Mouse (Mus musculus) cortical plate, adult 2 months (tissue): ENCODE measurements around the gene Gm37240. TPM values are rescaled to one million over a fixed set of nuclear protein-coding genes. Genes with fewer than 3 reads are reported as not detected.

ENCODE experiments used
- H3K27ac ChIP-seq: fragments of 200-500 bp; 2 replicates; pipeline ENCODE4 v1.5.1; 2012; ENCODE audit warnings: low read length, control low read depth, inconsistent platforms; ENCODE audit not compliant: insufficient read depth
- H3K4me1 ChIP-seq: fragments of 200-500 bp; 2 replicates; pipeline ENCODE4 v1.6.1; 2011; ENCODE audit warnings: low read length; ENCODE audit not compliant: control insufficient read depth, insufficient read depth
- H3K4me3 ChIP-seq: fragments of 200-500 bp; 2 replicates; pipeline ENCODE4 v1.5.1; 2011; ENCODE audit warnings: mild to moderate bottlenecking, low read length, control low read depth; ENCODE audit not compliant: insufficient read depth
- CTCF ChIP-seq: fragments of 200-500 bp; IDR thresholded peaks from 2 replicates; pipeline ENCODE4 v1.5.1; 2011; ENCODE audit warnings: mild to moderate bottlenecking, control low read depth, low read length; ENCODE audit not compliant: insufficient read depth; ENCODE audit errors: extremely low read depth
- POLR2A ChIP-seq: fragments of 200-500 bp; IDR thresholded peaks from 2 replicates; pipeline ENCODE4 v1.6.1; 2011; ENCODE audit warnings: mild to moderate bottlenecking, low read length, control low read depth; ENCODE audit not compliant: insufficient read depth; ENCODE audit errors: extremely low read depth
- polyA plus RNA-seq: library from polyadenylated mRNA; depleted of rRNA; stranded (reverse); fragments of >200 nt; gene quantifications from 2 replicates; pipeline ENCODE4 v1.2.3, GENCODE M21; 2012

Gene Gm37240
- polyA plus RNA-seq, 1 experiment = 0.81 TPM

GRCm38 (mm10) chr3:85309168-85309567 lies 578.1 kb downstream of the Gm37240 start:
- H3K27ac ChIP-seq = peak overlapping the region; percentile 30

GRCm38 (mm10) chr3:85308706-85309105 lies 578.6 kb downstream of the Gm37240 start:
- TF ChIP-seq CTCF = no peak
- no peak for TF ChIP-seq POLR2A
- Histone ChIP-seq H3K27ac (peak overlapping the region; percentile 30), H3K4me3 (no peak overlapping the region), H3K4me1 (peaks cover 9% of the 10 kb centered on the region; the same call in 1 of the 2 replicates)

More at GRCm38 (mm10) chr3:85309168-85309567, 578.1 kb downstream of the Gm37240 start:
- TF ChIP-seq CTCF (no peak), POLR2A (no peak)
- no peak overlapping the region for H3K4me3 ChIP-seq
- H3K4me1 ChIP-seq = peaks cover 10% of the 10 kb centered on the region

GRCm38 (mm10) chr3:85301851-85302250 lies 585.5 kb downstream of the Gm37240 start:
- no peak overlapping the region for H3K27ac ChIP-seq
- no peaks in the 10 kb centered on the region for H3K4me1 ChIP-seq
- H3K4me3 ChIP-seq = no peak overlapping the region
- no peak for TF ChIP-seq POLR2A
- TF ChIP-seq CTCF = no peak

- Histone ChIP-seq H3K27ac (no peak overlapping the region), H3K4me1 (no peaks in the 10 kb centered on the region), H3K4me3 (no peak overlapping the region)
- TF ChIP-seq POLR2A = no peak
- TF ChIP-seq CTCF = no peak
Measured at GRCm38 (mm10) chr3:85301336-85301735, 586.0 kb downstream of the Gm37240 start.

GRCm38 (mm10) chr3:85299649-85300550 lies 587.4 kb downstream of the Gm37240 start:
- peaks cover 2% of the 10 kb centered on the region; the same call in 1 of the 2 replicates for H3K4me1 ChIP-seq
- H3K4me3 ChIP-seq = no peak overlapping the region
- no peak overlapping the region for H3K27ac ChIP-seq
- TF ChIP-seq POLR2A (no peak), CTCF (no peak)

- Histone ChIP-seq H3K4me3 (no peak overlapping the region), H3K4me1 (peaks cover 3% of the 10 kb centered on the region; the same call in 1 of the 2 replicates), H3K27ac (no peak overlapping the region)
- no peak for TF ChIP-seq CTCF
- peak; percentile 44; the same call in 1 of the 2 replicates for TF ChIP-seq POLR2A
Measured at GRCm38 (mm10) chr3:85295229-85295628, 592.1 kb downstream of the Gm37240 start.

GRCm38 (mm10) chr3:85287627-85288026 lies 599.7 kb downstream of the Gm37240 start:
- no peaks in the 10 kb centered on the region for H3K4me1 ChIP-seq
- no peak overlapping the region for H3K4me3 ChIP-seq
- H3K27ac ChIP-seq = no peak overlapping the region
- TF ChIP-seq CTCF (no peak), POLR2A (no peak)

GRCm38 (mm10) chr3:85284483-85284882 lies 602.8 kb downstream of the Gm37240 start:
- H3K4me3 ChIP-seq = no peak overlapping the region

GRCm38 (mm10) chr3:85282816-85283215 lies 604.5 kb downstream of the Gm37240 start:
- Histone ChIP-seq H3K4me1 (no peaks in the 10 kb centered on the region), H3K27ac (no peak overlapping the region), H3K4me3 (no peak overlapping the region)
- no peak for TF ChIP-seq POLR2A
- TF ChIP-seq CTCF = no peak

More at GRCm38 (mm10) chr3:85284483-85284882, 602.8 kb downstream of the Gm37240 start:
- TF ChIP-seq POLR2A = no peak
- no peak for TF ChIP-seq CTCF
- H3K27ac ChIP-seq = no peak overlapping the region
- H3K4me1 ChIP-seq = no peaks in the 10 kb centered on the region

GRCm38 (mm10) chr3:85275075-85275474 lies 612.2 kb downstream of the Gm37240 start:
- no peak for TF ChIP-seq POLR2A
- TF ChIP-seq CTCF = no peak
- Histone ChIP-seq H3K27ac (no peak overlapping the region), H3K4me1 (no peaks in the 10 kb centered on the region), H3K4me3 (no peak overlapping the region)
